Mouse (Mus musculus) frontal cortex, postnatal 36 days (tissue): ENCODE data around the gene Nktr.
A peak's percentile ranks its signal among the peaks of the same experiment; 100 is the strongest.

Source experiments
- DNase-seq, 2 experiments: peaks; one replicate each; pipeline ENCODE4 v3.0.0; 2022; ENCODE audit warnings: low spot score in 2 of 2

Gene Nktr

GRCm38 (mm10) chr9:121761091-121761665 lies 42.2 kb downstream of the Nktr start:
- DNase-seq = no peak

GRCm38 (mm10) chr9:121761787-121762186 lies 42.8 kb downstream of the Nktr start:
- DNase-seq = no peak

GRCm38 (mm10) chr9:121762248-121762647 lies 43.3 kb downstream of the Nktr start:
- no peak for DNase-seq

GRCm38 (mm10) chr9:121762761-121763160 lies 43.8 kb downstream of the Nktr start:
- no peak for DNase-seq

GRCm38 (mm10) chr9:121763716-121764115 lies 44.7 kb downstream of the Nktr start:
- no peak for DNase-seq

GRCm38 (mm10) chr9:121765166-121765855 lies 46.3 kb downstream of the Nktr start:
- no peak for DNase-seq

GRCm38 (mm10) chr9:121772412-121772811 lies 53.4 kb downstream of the Nktr start:
- no peak for DNase-seq

GRCm38 (mm10) chr9:121775951-121776350 lies 57.0 kb downstream of the Nktr start:
- DNase-seq = no peak

GRCm38 (mm10) chr9:121776511-121776910 lies 57.5 kb downstream of the Nktr start:
- DNase-seq = peak; percentile 64 to 71

GRCm38 (mm10) chr9:121777484-121778065 lies 58.6 kb downstream of the Nktr start, which contains the start of gene Klhl40:
TSS of gene Klhl40 (plus strand) at chr9:121777607.
- peak; percentile 74 to 75 for DNase-seq

- DNase-seq = peak; percentile 80 to 84
These were observed 59.2 kb downstream of the Nktr start for GRCm38 (mm10) chr9:121778066-121778624.

- DNase-seq = no peak
These were observed 65.8 kb downstream of the Nktr start for GRCm38 (mm10) chr9:121784801-121785200.

GRCm38 (mm10) chr9:121785261-121785660 lies 66.3 kb downstream of the Nktr start:
- DNase-seq = no peak

GRCm38 (mm10) chr9:121786359-121786758 lies 67.4 kb downstream of the Nktr start:
- DNase-seq = no peak

- DNase-seq = no peak
These were observed 72.2 kb downstream of the Nktr start for GRCm38 (mm10) chr9:121791206-121791605.

- peak in 1 of 2 experiments; percentile 52 for DNase-seq
These were observed 73.0 kb downstream of the Nktr start, which contains the start of gene Hhatl for GRCm38 (mm10) chr9:121791757-121792521. TSS of gene Hhatl (minus strand) at chr9:121792507.

GRCm38 (mm10) chr9:121794972-121795539 lies 76.1 kb downstream of the Nktr start:
- DNase-seq = no peak

GRCm38 (mm10) chr9:121797722-121798121 lies 78.8 kb downstream of the Nktr start:
- DNase-seq = no peak

GRCm38 (mm10) chr9:121798887-121799520 lies 80.0 kb downstream of the Nktr start:
- DNase-seq = no peak

- DNase-seq = no peak
These were observed 83.8 kb downstream of the Nktr start for GRCm38 (mm10) chr9:121802747-121803146.
